Mouse (Mus musculus): ENCODE measurements around the gene Xpnpep1. TPM values are rescaled to one million over a fixed set of nuclear protein-coding genes. Genes with fewer than 3 reads are reported as not detected.

The Xpnpep1 gene
- polyA plus RNA-seq, 1 experiment: 45.4 TPM

DNA sequence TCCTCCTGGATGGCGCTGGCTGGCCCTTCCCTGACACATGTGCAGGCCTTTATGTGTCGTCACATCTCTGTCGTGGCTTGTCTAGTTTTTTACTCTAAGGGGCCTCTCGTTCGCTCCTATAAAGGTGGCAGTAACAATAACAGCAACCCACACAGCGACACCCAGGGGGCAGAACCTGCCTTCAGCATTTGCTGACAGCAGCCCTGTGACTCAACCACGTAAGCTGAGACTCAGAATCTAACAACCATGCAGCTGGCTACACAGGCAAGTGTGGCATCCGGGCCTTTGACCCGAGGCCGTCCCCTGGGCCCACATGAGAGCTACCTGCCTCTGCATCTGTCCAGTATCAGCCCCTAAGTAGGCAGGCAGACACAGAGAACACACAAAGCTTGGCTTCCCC lies 18.5 kb downstream of the Xpnpep1 start:
- WGBS: 83% methylated on average over 10 of the region's 10 CpGs
- H3K27ac ChIP-seq (ENCODE audit: control insufficient read depth, insufficient read depth, low read depth, low read length, poor library complexity): no peak overlapping the region
- H3K4me3 ChIP-seq (replicated peaks; ENCODE audit: control insufficient read depth, low read depth, low read length): no peak overlapping the region

DNA sequence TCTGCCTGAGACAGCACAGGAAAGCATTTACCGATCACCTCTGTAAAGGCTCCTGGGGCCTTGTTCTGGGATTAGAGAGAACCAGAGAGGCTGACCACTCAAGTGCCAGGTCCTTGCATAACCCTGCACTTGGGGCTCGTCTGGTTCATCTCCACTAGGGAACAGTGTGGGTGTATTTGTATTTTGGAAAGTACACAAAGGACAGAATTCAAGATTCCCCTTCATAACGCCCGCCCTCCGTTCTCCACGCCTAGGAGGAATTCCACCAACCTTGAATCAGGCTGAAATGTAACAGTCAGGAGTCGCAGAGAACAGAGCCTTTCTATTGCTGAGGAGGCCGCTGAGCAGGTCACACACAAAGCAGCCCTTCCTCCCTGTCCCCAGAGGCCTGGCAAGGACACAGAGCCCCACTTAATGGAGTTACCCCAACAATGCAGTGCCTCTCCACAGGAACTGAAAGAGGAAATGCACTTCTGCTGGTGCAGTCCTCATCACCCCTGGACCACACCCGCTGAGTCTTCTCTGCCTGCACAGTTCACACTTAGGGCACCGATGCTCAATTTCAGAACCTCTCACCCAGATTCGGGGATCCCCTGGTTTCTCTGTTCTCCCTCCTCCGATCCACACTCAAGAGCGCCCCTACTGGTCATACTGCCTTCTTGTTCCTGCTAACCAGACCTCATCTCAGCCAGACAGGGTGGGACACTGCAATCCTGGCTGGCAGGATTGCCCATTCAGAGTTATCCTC lies 20.1 kb downstream of the Xpnpep1 start:
- 64% methylated on average over 13 of the region's 13 CpGs for WGBS

More for the DNA sequence above, 18.5 kb downstream of the Xpnpep1 start:
- no peak for TF ChIP-seq POLR2A (IDR thresholded peaks at IDR 0.05; ENCODE audit: borderline replicate concordance, control insufficient read depth, low read depth, low read length)
- TF ChIP-seq CTCF (IDR thresholded peaks at IDR 0.05; ENCODE audit: control insufficient read depth, insufficient read depth, low read length): no peak
- H3K4me1 ChIP-seq (ENCODE audit: control insufficient read depth, insufficient read depth, low read length): no peaks in the 10 kb centered on the region; the same call in 1 of the 2 replicates

DNA sequence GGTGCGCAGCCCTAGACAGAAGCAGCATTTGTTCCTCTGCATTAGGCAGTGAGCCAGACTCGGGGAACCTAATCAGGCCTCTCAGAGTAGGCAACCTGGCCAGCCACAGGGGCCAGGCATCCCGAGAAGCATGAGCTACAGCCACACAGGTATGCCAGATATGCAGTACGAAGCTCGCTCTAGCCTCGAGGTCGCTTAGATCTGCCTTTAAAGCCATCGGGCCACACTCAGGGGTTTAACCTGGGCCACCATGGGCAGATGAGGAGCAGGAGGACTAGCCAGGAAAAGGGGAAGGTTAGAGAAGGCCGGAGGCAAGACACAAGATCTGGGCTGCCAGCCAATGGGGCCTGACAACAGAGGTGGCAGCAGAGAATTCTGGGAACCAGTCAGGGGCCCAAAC lies 22.1 kb downstream of the Xpnpep1 start:
- H3K4me3 ChIP-seq (replicated peaks; ENCODE audit: control insufficient read depth, low read depth, low read length): no peak overlapping the region
- no peaks in the 10 kb centered on the region; the same call in 1 of the 2 replicates for H3K4me1 ChIP-seq (ENCODE audit: control insufficient read depth, insufficient read depth, low read length)
- TF ChIP-seq POLR2A (IDR thresholded peaks at IDR 0.05; ENCODE audit: borderline replicate concordance, control insufficient read depth, low read depth, low read length) (no peak), CTCF (IDR thresholded peaks at IDR 0.05; ENCODE audit: control insufficient read depth, insufficient read depth, low read length) (no peak)
- no peak overlapping the region for H3K27ac ChIP-seq (ENCODE audit: control insufficient read depth, insufficient read depth, low read depth, low read length, poor library complexity)
- WGBS: 81% methylated on average over 9 of the region's 9 CpGs

More for the DNA sequence above, 20.1 kb downstream of the Xpnpep1 start:
- peak; percentile 67 for TF ChIP-seq CTCF (IDR thresholded peaks at IDR 0.05; ENCODE audit: control insufficient read depth, insufficient read depth, low read length)
- no peak for TF ChIP-seq POLR2A (IDR thresholded peaks at IDR 0.05; ENCODE audit: borderline replicate concordance, control insufficient read depth, low read depth, low read length)
- H3K27ac ChIP-seq (ENCODE audit: control insufficient read depth, insufficient read depth, low read depth, low read length, poor library complexity): no peak overlapping the region
- H3K4me3 ChIP-seq (replicated peaks; ENCODE audit: control insufficient read depth, low read depth, low read length): no peak overlapping the region
- H3K4me1 ChIP-seq (ENCODE audit: control insufficient read depth, insufficient read depth, low read length): no peaks in the 10 kb centered on the region; the same call in 1 of the 2 replicates

DNA sequence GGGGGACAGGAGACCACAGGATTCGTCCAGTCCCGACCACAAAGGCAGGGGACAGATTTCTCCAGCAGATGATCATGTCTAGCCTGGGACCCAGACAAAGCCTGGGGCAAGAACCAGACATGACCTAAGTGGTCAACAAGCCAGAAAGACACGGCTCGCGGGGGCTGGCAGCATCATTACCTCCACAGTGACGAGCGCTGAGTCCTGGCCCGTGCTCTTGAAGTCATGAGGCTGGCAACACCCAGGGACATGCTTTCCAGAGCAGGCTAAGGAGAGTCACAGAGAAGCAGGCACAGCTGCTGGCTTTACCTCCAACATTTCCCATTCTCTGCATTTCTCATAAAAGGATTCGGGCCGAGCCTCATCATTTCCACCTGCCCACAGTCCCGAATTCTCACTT lies 22.8 kb downstream of the Xpnpep1 start:
- no peak for TF ChIP-seq POLR2A (IDR thresholded peaks at IDR 0.05; ENCODE audit: borderline replicate concordance, control insufficient read depth, low read depth, low read length)
- no peak for TF ChIP-seq CTCF (IDR thresholded peaks at IDR 0.05; ENCODE audit: control insufficient read depth, insufficient read depth, low read length)
- no peak overlapping the region for H3K27ac ChIP-seq (ENCODE audit: control insufficient read depth, insufficient read depth, low read depth, low read length, poor library complexity)
- H3K4me1 ChIP-seq (ENCODE audit: control insufficient read depth, insufficient read depth, low read length): no peaks in the 10 kb centered on the region
- 90% methylated on average over 11 of the region's 11 CpGs for WGBS
- H3K4me3 ChIP-seq (replicated peaks; ENCODE audit: control insufficient read depth, low read depth, low read length): no peak overlapping the region

DNA sequence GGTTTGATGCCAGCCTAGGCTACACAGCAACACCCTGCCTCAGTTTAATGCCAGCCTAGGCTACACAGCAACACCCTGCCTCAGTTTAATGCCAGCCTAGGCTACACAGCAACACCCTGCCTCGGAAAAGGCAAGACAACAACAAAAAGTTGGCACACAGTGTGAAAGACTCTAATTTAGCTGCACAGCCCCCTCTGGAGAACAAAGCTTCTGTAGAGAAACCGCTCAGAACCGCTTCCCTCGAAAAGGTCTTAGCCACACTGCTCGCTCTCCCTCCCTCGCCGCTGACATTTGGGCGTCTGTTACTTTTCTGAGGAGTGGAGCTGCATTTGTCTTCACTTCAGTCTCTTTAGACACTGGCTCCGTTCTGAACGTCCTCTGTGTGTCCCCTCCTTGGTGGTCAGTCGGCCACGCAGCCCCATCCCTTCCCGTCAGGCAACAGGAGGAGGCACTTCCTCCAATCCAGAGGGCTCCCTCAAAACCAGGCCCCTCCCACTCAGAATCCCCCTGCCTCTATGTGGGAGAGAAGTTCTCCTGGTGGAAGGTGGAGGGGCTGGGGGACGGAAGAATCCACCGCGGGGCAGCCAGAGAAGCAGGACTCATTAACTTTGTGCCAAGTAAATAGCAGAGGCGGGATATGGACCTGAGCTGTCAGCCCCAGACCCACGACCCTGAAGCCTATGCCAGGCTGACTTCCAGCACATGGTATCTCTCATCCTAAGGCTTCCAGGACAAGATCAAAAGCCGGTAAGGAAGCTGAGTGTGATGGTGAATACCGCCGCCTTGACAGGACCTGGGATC lies 24.9 kb downstream of the Xpnpep1 start:
- H3K4me1 ChIP-seq (ENCODE audit: control insufficient read depth, insufficient read depth, low read length): no peaks in the 10 kb centered on the region
- 87% methylated on average over 21 of the region's 21 CpGs for WGBS

DNA sequence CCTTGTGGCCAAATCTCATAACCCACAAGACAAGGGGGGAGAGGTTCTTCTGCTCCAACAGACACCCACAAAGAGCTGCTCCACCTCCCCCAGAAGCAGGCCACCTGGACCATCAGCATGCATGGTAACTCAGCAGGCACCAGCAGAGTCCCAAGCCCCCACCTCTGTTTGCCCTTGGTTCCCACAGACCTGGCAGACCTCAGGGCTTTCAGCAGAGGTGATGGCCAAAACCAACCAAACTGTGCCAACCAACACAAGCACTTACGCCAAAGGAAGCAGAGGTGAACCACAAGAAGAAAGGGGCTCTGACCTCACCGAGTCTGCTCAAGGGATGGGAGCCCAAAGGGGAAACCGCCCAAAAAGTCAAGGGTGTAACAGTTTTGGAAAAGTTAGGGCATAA lies 26.3 kb downstream of the Xpnpep1 start:
- no peak for TF ChIP-seq CTCF (IDR thresholded peaks at IDR 0.05; ENCODE audit: control insufficient read depth, insufficient read depth, low read length)
- no peak for TF ChIP-seq POLR2A (IDR thresholded peaks at IDR 0.05; ENCODE audit: borderline replicate concordance, control insufficient read depth, low read depth, low read length)
- no peak overlapping the region for H3K27ac ChIP-seq (ENCODE audit: control insufficient read depth, insufficient read depth, low read depth, low read length, poor library complexity)
- H3K4me3 ChIP-seq (replicated peaks; ENCODE audit: control insufficient read depth, low read depth, low read length): no peak overlapping the region
- no peaks in the 10 kb centered on the region for H3K4me1 ChIP-seq (ENCODE audit: control insufficient read depth, insufficient read depth, low read length)
- 45% methylated on average over 3 of the region's 3 CpGs for WGBS

More for the DNA sequence above, 24.9 kb downstream of the Xpnpep1 start:
- H3K27ac ChIP-seq (ENCODE audit: control insufficient read depth, insufficient read depth, low read depth, low read length, poor library complexity): no peak overlapping the region
- TF ChIP-seq CTCF (IDR thresholded peaks at IDR 0.05; ENCODE audit: control insufficient read depth, insufficient read depth, low read length) (no peak), POLR2A (IDR thresholded peaks at IDR 0.05; ENCODE audit: borderline replicate concordance, control insufficient read depth, low read depth, low read length) (no peak)
- no peak overlapping the region for H3K4me3 ChIP-seq (replicated peaks; ENCODE audit: control insufficient read depth, low read depth, low read length)

DNA sequence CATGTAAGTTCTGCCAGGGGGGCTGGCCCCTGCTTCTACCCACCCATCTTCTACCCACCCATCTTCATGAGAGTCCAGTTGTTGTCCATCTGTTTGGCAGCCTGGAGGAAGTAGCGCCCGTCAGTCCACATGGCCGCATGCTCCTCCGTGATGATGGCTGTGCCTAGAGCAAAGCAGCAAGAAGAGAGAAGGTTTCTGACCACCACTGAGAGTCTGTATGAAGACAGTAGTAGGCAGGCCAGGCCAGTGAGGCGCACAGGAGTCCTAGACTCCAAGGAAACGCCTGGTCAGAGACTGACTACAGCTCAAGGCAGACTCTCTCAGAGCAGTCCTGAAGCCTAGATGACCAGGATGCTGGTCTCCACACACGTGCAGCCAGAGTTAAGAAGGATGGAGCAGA lies 26.7 kb downstream of the Xpnpep1 start:
- H3K4me3 ChIP-seq (replicated peaks; ENCODE audit: control insufficient read depth, low read depth, low read length): no peak overlapping the region
- 84% methylated on average over 7 of the region's 7 CpGs for WGBS
- no peak for TF ChIP-seq POLR2A (IDR thresholded peaks at IDR 0.05; ENCODE audit: borderline replicate concordance, control insufficient read depth, low read depth, low read length)
- no peak for TF ChIP-seq CTCF (IDR thresholded peaks at IDR 0.05; ENCODE audit: control insufficient read depth, insufficient read depth, low read length)
- H3K4me1 ChIP-seq (ENCODE audit: control insufficient read depth, insufficient read depth, low read length): no peaks in the 10 kb centered on the region
- H3K27ac ChIP-seq (ENCODE audit: control insufficient read depth, insufficient read depth, low read depth, low read length, poor library complexity): no peak overlapping the region

DNA sequence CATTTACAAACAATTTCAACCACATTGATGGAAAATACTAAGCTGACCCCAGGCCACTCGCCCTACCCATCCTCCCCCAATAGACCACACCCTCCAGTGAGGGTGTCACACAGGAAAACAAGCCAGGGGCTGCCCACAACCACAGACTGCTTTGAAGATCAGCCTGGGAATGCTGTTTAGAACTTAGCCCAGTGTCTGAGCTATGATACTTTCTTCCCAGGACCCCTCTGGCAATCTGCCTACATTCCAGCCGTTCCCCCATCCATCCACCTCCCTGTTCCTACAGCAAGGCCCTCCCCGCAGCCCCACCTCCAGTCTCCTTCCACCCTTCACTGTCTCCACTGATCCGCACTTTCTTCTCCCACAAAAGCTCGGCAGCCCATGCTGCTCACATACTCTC lies 29.1 kb downstream of the Xpnpep1 start:
- TF ChIP-seq POLR2A (IDR thresholded peaks at IDR 0.05; ENCODE audit: borderline replicate concordance, control insufficient read depth, low read depth, low read length): no peak
- no peak for TF ChIP-seq CTCF (IDR thresholded peaks at IDR 0.05; ENCODE audit: control insufficient read depth, insufficient read depth, low read length)
- 91% methylated on average over 5 of the region's 5 CpGs for WGBS
- H3K4me3 ChIP-seq (replicated peaks; ENCODE audit: control insufficient read depth, low read depth, low read length): no peak overlapping the region
- H3K4me1 ChIP-seq (ENCODE audit: control insufficient read depth, insufficient read depth, low read length): no peaks in the 10 kb centered on the region
- H3K27ac ChIP-seq (ENCODE audit: control insufficient read depth, insufficient read depth, low read depth, low read length, poor library complexity): no peak overlapping the region

All from bone marrow, adult 2 months (tissue).